Mouse (Mus musculus) liver, embryonic 16.5 days (tissue): ENCODE data around the gene Rbm8a. TPM values are rescaled to one million over a fixed set of nuclear protein-coding genes. Genes with fewer than 3 reads are reported as not detected.

ENCODE experiments used
- ATAC-seq: fragments of 200-750 bp; cut with Nextera tagmentation; 2 replicates; pipeline ENCODE4 v1.8.0; 2017; ENCODE audit warnings: low read depth, mild to moderate bottlenecking, moderate number of reproducible peaks, moderate library complexity
- H3K27ac ChIP-seq: fragments of 300-500 bp; sonication (generic); 2 replicates; pipeline ENCODE4 v1.5.1; 2014; ENCODE audit warnings: mild to moderate bottlenecking, low read length
- H3K27me3 ChIP-seq: fragments of 300-500 bp; sonication (generic); 2 replicates; pipeline ENCODE4 v1.6.1; 2014; ENCODE audit warnings: low read depth, low read length, mixed read lengths; ENCODE audit not compliant: control insufficient read depth, insufficient read depth
- H3K36me3 ChIP-seq: fragments of 300-500 bp; sonication (generic); 2 replicates; pipeline ENCODE4 v1.6.1; 2014; ENCODE audit warnings: mild to moderate bottlenecking; ENCODE audit not compliant: control insufficient read depth, insufficient read depth
- H3K4me1 ChIP-seq: fragments of 300-500 bp; sonication (generic); 2 replicates; pipeline ENCODE4 v1.6.1; 2014; ENCODE audit warnings: low read depth, low read length, mixed read lengths; ENCODE audit not compliant: control insufficient read depth
- H3K4me2 ChIP-seq: fragments of 300-500 bp; sonication (generic); 2 replicates; pipeline ENCODE4 v1.6.1; 2014; ENCODE audit warnings: low read depth, low read length, mixed read lengths
- H3K4me3 ChIP-seq: fragments of 300-500 bp; sonication (generic); 2 replicates; pipeline ENCODE4 v1.5.1; 2014; ENCODE audit warnings: low read depth, mild to moderate bottlenecking, low read length
- H3K9ac ChIP-seq: fragments of 300-500 bp; sonication (generic); 2 replicates; pipeline ENCODE4 v1.6.1; 2014; ENCODE audit warnings: low read depth, low read length
- H3K9me3 ChIP-seq: fragments of 300-500 bp; sonication (generic); replicated peaks from 2 replicates; pipeline ENCODE4 v1.6.1; 2016; ENCODE audit warnings: low read length; ENCODE audit not compliant: control insufficient read depth
- WGBS: fragments of 180-500 bp; shearing (Covaris S2); extraction: QIAGEN DNeasy Blood & Tissue Kit; methylation state at CpG from one replicate; pipeline ENCODE4 v1.1.7; 2014; ENCODE audit not compliant: insufficient replicate concordance; 5-methylcytosine and 5-hydroxymethylcytosine counted together
- polyA plus RNA-seq: library from polyadenylated mRNA; unstranded; fragments of >200 nt; fragmentation: Nextera tagmentation; extraction: Ambion mirVana; gene quantifications from 2 replicates; pipeline ENCODE4 v1.2.1, GENCODE M21; 2015

The Rbm8a gene
- polyA plus RNA-seq, 1 experiment from 2014 or later: 48.4 TPM

DNA sequence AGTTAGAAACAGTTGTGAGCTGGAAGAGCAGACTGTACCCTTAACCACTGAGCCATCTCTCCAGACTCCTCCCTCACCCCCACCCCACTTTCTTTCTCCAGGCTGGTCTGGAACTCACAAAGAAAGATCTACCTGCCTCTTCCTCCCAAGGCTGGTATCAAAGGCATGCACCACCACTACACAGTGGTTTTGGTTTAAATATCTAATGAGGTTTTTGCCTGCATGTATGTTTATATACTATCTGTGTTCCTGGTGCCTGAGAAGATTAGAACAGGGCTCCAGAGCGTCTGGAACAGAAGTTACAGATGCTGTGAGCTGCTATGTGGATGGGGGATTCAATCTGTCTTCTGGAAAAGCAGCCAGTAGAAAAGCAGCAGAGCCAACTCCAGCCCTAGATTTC, 4.3 kb downstream of the Rbm8a start:
- ATAC-seq: no peak
- H3K9me3 ChIP-seq: no peaks in the 10 kb centered on the region
- peaks cover 33% of the 10 kb centered on the region for H3K4me1 ChIP-seq
- no peak overlapping the region for H3K27ac ChIP-seq
- H3K4me3 ChIP-seq: no peak overlapping the region
- H3K4me2 ChIP-seq: no peak overlapping the region
- H3K27me3 ChIP-seq: no peaks in the 10 kb centered on the region
- no peak overlapping the region for H3K9ac ChIP-seq
- WGBS: 51% methylated on average over 1 of the region's 1 CpGs
- H3K36me3 ChIP-seq: peaks cover 9% of the 10 kb centered on the region

- ATAC-seq: peak; percentile 88
- Histone ChIP-seq H3K27me3 (no peaks in the 10 kb centered on the region), H3K9me3 (no peaks in the 10 kb centered on the region), H3K36me3 (peaks cover 9% of the 10 kb centered on the region), H3K4me2 (peak within 1 kb of the TSS; percentile 83), H3K27ac (peak within 1 kb of the TSS; percentile 85), H3K4me1 (peaks cover 32% of the 10 kb centered on the region), H3K4me3 (peak within 1 kb of the TSS; percentile 81), H3K9ac (peak within 1 kb of the TSS; percentile 96)
- WGBS: 2% methylated on average over 60 of the region's 60 CpGs
Measured at GRCm38 (mm10) chr3:96634928-96635879, 5.5 kb downstream of the Rbm8a start, which contains the start of the genes Pex11b and Gm42957. Gene Pex11b (plus strand): TSS chr3:96635376. Gene Gm42957 (plus strand): TSS chr3:96635474.

- Histone ChIP-seq H3K36me3 (peaks cover 11% of the 10 kb centered on the region), H3K4me3 (peak overlapping the region; percentile 81), H3K4me2 (peak overlapping the region; percentile 83), H3K4me1 (peaks cover 26% of the 10 kb centered on the region), H3K27ac (peak overlapping the region; percentile 85), H3K27me3 (no peaks in the 10 kb centered on the region), H3K9me3 (no peaks in the 10 kb centered on the region), H3K9ac (peak overlapping the region; percentile 96)
- 5% methylated on average over 15 of the region's 15 CpGs for WGBS
- peak; percentile 9; the same call in 1 of the 2 replicates for ATAC-seq
Measured at GRCm38 (mm10) chr3:96635906-96636305, 6.2 kb downstream of the Rbm8a start.

- WGBS: 45% methylated on average over 11 of the region's 11 CpGs
- Histone ChIP-seq H3K4me2 (peak overlapping the region; percentile 83), H3K9me3 (no peaks in the 10 kb centered on the region), H3K36me3 (peaks cover 10% of the 10 kb centered on the region), H3K4me3 (peak overlapping the region; percentile 81), H3K27ac (no peak overlapping the region), H3K4me1 (peaks cover 22% of the 10 kb centered on the region), H3K9ac (peak overlapping the region; percentile 96; the same call in 1 of the 2 replicates), H3K27me3 (no peaks in the 10 kb centered on the region)
- ATAC-seq: no peak
Measured at GRCm38 (mm10) chr3:96636448-96636847, 6.7 kb downstream of the Rbm8a start.

GRCm38 (mm10) chr3:96639219-96639618, 9.5 kb downstream of the Rbm8a start:
- no peak overlapping the region for H3K4me3 ChIP-seq
- no peak for ATAC-seq
- H3K27ac ChIP-seq: no peak overlapping the region
- peaks cover 19% of the 10 kb centered on the region for H3K4me1 ChIP-seq
- no peaks in the 10 kb centered on the region for H3K9me3 ChIP-seq
- WGBS: 52% methylated on average over 1 of the region's 1 CpGs
- H3K9ac ChIP-seq: no peak overlapping the region
- H3K27me3 ChIP-seq: no peaks in the 10 kb centered on the region
- no peak overlapping the region for H3K4me2 ChIP-seq
- H3K36me3 ChIP-seq: peaks cover 2% of the 10 kb centered on the region; the same call in 1 of the 2 replicates

- H3K4me1 ChIP-seq: no peaks in the 10 kb centered on the region
- H3K4me3 ChIP-seq: no peak within 1 kb of the TSS
- H3K27ac ChIP-seq: no peak within 1 kb of the TSS
- H3K36me3 ChIP-seq: peaks cover 2% of the 10 kb centered on the region; the same call in 1 of the 2 replicates
- WGBS: 76% methylated on average over 7 of the region's 7 CpGs
- no peaks in the 10 kb centered on the region for H3K27me3 ChIP-seq
- no peak within 1 kb of the TSS for H3K9ac ChIP-seq
- no peaks in the 10 kb centered on the region for H3K9me3 ChIP-seq
- no peak within 1 kb of the TSS for H3K4me2 ChIP-seq
- ATAC-seq: no peak
Measured at GRCm38 (mm10) chr3:96645018-96645649, 15.4 kb downstream of the Rbm8a start, which contains the start of gene Itga10. Gene Itga10 (plus strand): TSS chr3:96645584.

DNA sequence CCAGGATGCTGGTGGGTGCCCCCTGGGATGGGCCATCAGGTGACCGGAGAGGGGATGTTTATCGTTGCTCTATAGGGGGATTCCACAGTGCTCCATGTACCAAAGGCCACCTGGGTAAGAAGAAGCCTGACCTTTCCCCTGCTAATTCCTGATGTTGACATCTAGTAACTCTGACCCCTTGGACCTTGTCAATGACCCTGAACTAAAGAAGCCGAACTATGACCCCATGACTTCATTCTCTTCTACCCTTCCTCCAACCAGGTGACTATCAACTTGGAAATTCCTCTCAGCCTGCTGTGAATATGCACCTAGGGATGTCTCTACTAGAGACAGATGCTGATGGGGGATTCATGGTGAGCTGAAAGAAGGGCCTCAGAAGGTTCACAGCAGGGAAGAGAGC, 17.6 kb downstream of the Rbm8a start:
- peak; percentile 27; the same call in 1 of the 2 replicates for ATAC-seq
- H3K27me3 ChIP-seq: no peaks in the 10 kb centered on the region
- H3K4me2 ChIP-seq: no peak overlapping the region
- no peaks in the 10 kb centered on the region for H3K9me3 ChIP-seq
- H3K4me1 ChIP-seq: no peaks in the 10 kb centered on the region
- 71% methylated on average over 3 of the region's 3 CpGs for WGBS
- H3K4me3 ChIP-seq: no peak overlapping the region
- H3K9ac ChIP-seq: no peak overlapping the region
- H3K27ac ChIP-seq: no peak overlapping the region
- H3K36me3 ChIP-seq: no peaks in the 10 kb centered on the region

- Histone ChIP-seq H3K9ac (no peak overlapping the region), H3K27ac (0 out of 2 replicates have a peak overlapping the region, but pooled peaks have one; percentile 16)
- 56% methylated on average over 2 of the region's 2 CpGs for WGBS
Measured at GRCm38 (mm10) chr3:96660901-96661300, 31.2 kb downstream of the Rbm8a start.

More at GRCm38 (mm10) chr3:96660901-96661300, 31.2 kb downstream of the Rbm8a start:
- H3K4me3 ChIP-seq: no peak overlapping the region
- peaks cover 7% of the 10 kb centered on the region for H3K4me1 ChIP-seq
- no peaks in the 10 kb centered on the region for H3K36me3 ChIP-seq
- ATAC-seq: no peak
- H3K9me3 ChIP-seq: no peaks in the 10 kb centered on the region
- H3K27me3 ChIP-seq: no peaks in the 10 kb centered on the region
- H3K4me2 ChIP-seq: no peak overlapping the region
